Mouse (Mus musculus) CH12.LX (cell line): ENCODE data around the gene Cfap70.

ENCODE experiments used
- CTCF ChIP-seq, 2 experiments: IDR thresholded peaks in 1 of 2; conservative IDR thresholded peaks in 1 of 2; 2 replicates each; pipeline ENCODE4 v1.5.1; 2011 to 2012; ENCODE audit warnings: low read depth in 2 of 2, low read length in 2 of 2, improper control_type of control experiment in 1 of 2, inconsistent platforms in 1 of 2, mild to moderate bottlenecking in 1 of 2, moderate library complexity in 1 of 2
- EP300 ChIP-seq: IDR thresholded peaks from 2 replicates; pipeline ENCODE4 v1.6.1; 2011; ENCODE audit warnings: low read length, improper control_type of control experiment
- ETS1 ChIP-seq: conservative IDR thresholded peaks from 2 replicates; pipeline ENCODE4 v1.6.1; 2012; ENCODE audit warnings: low read depth, mild to moderate bottlenecking, inconsistent platforms, low read length, improper control_type of control experiment, moderate library complexity
- POLR2A ChIP-seq: IDR thresholded peaks from 2 replicates; pipeline ENCODE4 v1.6.1; 2011; ENCODE audit warnings: low read depth, mild to moderate bottlenecking, improper control_type of control experiment, low read length

GRCm38 (mm10) chr14:20397220-20397619 lies 54.8 kb downstream of the Cfap70 start:
- TF ChIP-seq EP300: no peak
- TF ChIP-seq POLR2A: no peak
- no peak for TF ChIP-seq ETS1
- no peak for TF ChIP-seq CTCF (conservative IDR thresholded peaks at IDR 0.05 in 1 of 2, IDR thresholded peaks at IDR 0.05 in 1 of 2; ENCODE audit: low read depth in 2 of 2, low read length in 2 of 2)
